Mouse (Mus musculus): Measurements from ENCODE around the gene Smad6. TPM values are rescaled to one million over a fixed set of nuclear protein-coding genes. Genes with fewer than 3 reads are reported as not detected.

Smad6 gene
- total RNA-seq, 2 experiments from 2014 or later = 1.1 TPM; not detected in 1

DNA sequence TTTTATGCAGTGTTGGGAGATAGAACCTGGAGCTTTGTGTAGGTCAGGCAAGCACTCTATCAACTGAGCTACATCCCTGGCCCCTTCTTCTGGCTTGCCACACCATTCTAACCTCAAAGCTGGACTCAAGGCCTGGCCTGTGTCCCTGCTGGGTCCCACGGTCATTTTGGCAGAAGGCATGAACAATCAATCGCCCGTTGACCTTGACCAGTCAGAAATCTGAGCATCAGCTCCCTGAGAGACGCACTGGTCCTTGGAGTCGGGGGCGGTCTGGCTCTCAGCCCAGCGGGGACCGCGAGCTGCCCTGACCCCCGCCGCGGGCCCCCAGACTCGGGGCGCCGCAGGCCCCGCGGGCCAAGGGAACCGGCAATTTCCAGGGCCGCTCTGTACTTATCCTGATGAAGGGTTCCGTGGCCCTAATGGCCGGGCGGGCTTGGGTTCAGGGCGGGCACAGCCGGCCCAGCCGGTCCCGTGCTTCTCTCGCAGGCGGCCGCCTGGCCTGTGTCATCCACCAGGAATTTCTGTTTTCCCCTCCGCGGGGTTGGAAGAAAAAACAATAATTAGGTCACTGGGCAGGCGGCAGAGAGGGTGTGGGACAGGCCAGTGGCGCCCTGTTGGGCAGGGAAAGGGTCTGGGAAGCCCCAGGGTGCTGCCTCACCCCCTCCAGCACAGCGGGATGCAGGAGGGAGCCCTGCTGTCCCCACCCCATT lies 94.4 kb downstream of the Smad6 start:
- ATAC-seq (replicated peaks; ENCODE audit: low FRiP score, low TSS enrichment, poor library complexity, severe bottlenecking) = no peak

- ATAC-seq (replicated peaks; ENCODE audit: low FRiP score, low TSS enrichment, poor library complexity, severe bottlenecking) = no peak
These were observed 95.5 kb downstream of the Smad6 start for GRCm38 (mm10) chr9:63926377-63926776.

GRCm38 (mm10) chr9:63923190-63923717 lies 98.6 kb downstream of the Smad6 start:
- ATAC-seq (replicated peaks; ENCODE audit: low FRiP score, low TSS enrichment, poor library complexity, severe bottlenecking) = no peak

GRCm38 (mm10) chr9:63919708-63920107 lies 102.2 kb downstream of the Smad6 start:
- ATAC-seq (replicated peaks; ENCODE audit: low FRiP score, low TSS enrichment, poor library complexity, severe bottlenecking) = peak; percentile 39; the same call in 1 of the 2 replicates

DNA sequence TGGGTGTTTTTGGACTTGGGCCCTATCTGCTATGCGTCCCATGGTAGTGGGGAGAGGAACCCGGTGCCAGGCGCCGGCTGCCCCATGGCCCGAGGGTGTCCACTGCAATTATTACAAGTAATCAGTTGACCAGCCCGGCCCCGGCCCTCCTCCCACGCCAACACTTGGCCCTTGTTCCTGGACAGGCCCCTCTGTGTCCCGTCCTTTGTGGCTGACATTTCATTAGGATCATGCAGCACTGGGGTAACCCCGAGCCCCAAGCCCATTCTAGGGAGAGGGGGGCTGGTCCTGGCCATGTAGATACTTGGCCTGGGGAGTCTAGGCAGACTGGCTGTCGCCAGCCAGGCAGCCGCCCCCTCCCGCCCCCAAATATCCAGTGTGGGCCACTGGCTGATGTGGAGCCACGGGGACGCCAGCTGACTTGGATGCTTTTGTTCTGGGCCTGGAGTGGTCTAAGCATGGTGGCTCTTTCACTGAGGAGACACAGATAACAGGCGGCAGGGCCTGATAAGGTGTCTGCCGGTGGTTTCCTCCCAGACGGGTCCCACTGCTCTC lies 102.8 kb downstream of the Smad6 start:
- peak; percentile 64 for ATAC-seq (replicated peaks; ENCODE audit: low FRiP score, low TSS enrichment, poor library complexity, severe bottlenecking)

GRCm38 (mm10) chr9:63918245-63918644 lies 103.6 kb downstream of the Smad6 start:
- peak; percentile 79 for ATAC-seq (replicated peaks; ENCODE audit: low FRiP score, low TSS enrichment, poor library complexity, severe bottlenecking)

DNA sequence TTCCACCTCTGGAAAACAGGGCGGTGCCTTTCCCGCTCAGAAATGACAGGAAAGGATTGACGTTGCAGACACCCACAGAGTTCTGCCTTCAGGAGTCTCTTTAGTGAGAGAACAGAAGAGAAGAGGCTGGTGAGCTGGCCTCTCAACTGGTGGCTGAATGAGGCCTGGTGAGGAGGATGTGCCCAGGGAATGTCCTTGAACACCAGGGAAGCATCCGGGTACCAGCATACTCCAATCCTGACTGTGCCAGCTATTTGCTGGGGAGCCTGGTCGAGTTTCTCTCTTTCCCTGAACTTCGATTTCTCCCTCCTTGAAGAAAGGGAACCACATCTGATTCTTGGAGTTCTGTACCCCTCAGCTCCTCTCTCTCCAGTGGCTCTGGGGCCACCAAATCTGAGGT lies 105.4 kb downstream of the Smad6 start:
- ATAC-seq (replicated peaks; ENCODE audit: low FRiP score, low TSS enrichment, poor library complexity, severe bottlenecking) = no peak

DNA sequence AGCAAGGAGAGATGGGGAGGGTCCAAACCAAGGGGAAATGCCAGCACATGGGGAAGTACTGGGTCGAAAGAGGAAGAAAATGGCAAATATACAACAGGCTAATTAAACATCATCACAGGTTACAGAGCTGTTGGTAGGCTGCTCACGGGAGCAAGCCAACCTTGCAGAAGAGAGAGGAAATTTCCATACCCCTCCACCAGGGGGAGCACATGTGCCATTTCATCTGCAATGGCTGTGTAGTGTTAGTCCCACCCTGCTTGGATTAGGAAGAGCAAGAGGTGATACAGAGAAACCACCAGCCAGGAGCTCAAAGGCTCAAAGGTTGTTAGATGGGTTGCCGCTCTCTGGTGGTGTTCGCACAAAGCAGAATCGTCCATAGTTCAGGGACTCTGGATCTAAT lies 105.9 kb downstream of the Smad6 start:
- no peak for ATAC-seq (replicated peaks; ENCODE audit: low FRiP score, low TSS enrichment, poor library complexity, severe bottlenecking)

- no peak for ATAC-seq (replicated peaks; ENCODE audit: low FRiP score, low TSS enrichment, poor library complexity, severe bottlenecking)
These were observed 106.9 kb downstream of the Smad6 start for GRCm38 (mm10) chr9:63914944-63915343.

GRCm38 (mm10) chr9:63912051-63912450 lies 109.8 kb downstream of the Smad6 start:
- ATAC-seq (replicated peaks; ENCODE audit: low FRiP score, low TSS enrichment, poor library complexity, severe bottlenecking) = no peak

GRCm38 (mm10) chr9:63909618-63910017 lies 112.2 kb downstream of the Smad6 start:
- ATAC-seq (replicated peaks; ENCODE audit: low FRiP score, low TSS enrichment, poor library complexity, severe bottlenecking) = peak; percentile 68; the same call in 1 of the 2 replicates

GRCm38 (mm10) chr9:63904543-63904942 lies 117.3 kb downstream of the Smad6 start:
- no peak for ATAC-seq (replicated peaks; ENCODE audit: low FRiP score, low TSS enrichment, poor library complexity, severe bottlenecking)

Other genes with a start within 250 kb of the Smad6 start
- not detected in 2 replicates for gene Lctl, start 95.1 kb upstream of the Smad6 start, total RNA-seq (2014; fragmentation: Nextera tagmentation)
- not detected in 2 replicates for gene Lctl, start 95.1 kb upstream of the Smad6 start, total RNA-seq (2017)
- gene Zwilch, start 151.0 kb upstream of the Smad6 start, total RNA-seq (2014; fragmentation: Nextera tagmentation) = 63.8 and 96.9 TPM in 2 replicates
- gene Zwilch, start 151.0 kb upstream of the Smad6 start, total RNA-seq (2017) = 168 and 181 TPM in 2 replicates
- gene Rpl4, start 151.3 kb upstream of the Smad6 start, total RNA-seq (2014; fragmentation: Nextera tagmentation) = 3,030 and 3,310 TPM in 2 replicates
- 3,630 and 3,665 TPM in 2 replicates for gene Rpl4, start 151.3 kb upstream of the Smad6 start, total RNA-seq (2017)
- gene Snapc5, start 157.2 kb upstream of the Smad6 start, total RNA-seq (2014; fragmentation: Nextera tagmentation) = 13.0 and 13.2 TPM in 2 replicates
- gene Snapc5, start 157.2 kb upstream of the Smad6 start, total RNA-seq (2017) = 46.6 and 55.3 TPM in 2 replicates
- gene Uchl4, start 213.1 kb upstream of the Smad6 start, total RNA-seq (2014; fragmentation: Nextera tagmentation) = 1.5 TPM in 1 of 2 replicates, not detected in the other
- gene Uchl4, start 213.1 kb upstream of the Smad6 start, total RNA-seq (2017) = 1.1 and 1.9 TPM in 2 replicates
- 12.6 and 17.5 TPM in 2 replicates for gene Map2k1, start 231.6 kb upstream of the Smad6 start, total RNA-seq (2014; fragmentation: Nextera tagmentation)
- gene Map2k1, start 231.6 kb upstream of the Smad6 start, total RNA-seq (2017) = 27.9 and 29.5 TPM in 2 replicates

Data from megakaryocyte-erythroid progenitor cell, adult 5-6 weeks (primary cell).